Mouse (Mus musculus) erythroblast, embryonic 14.5 days (primary cell): ENCODE results near the gene Rnaseh2a. TPM values are rescaled to one million over a fixed set of nuclear protein-coding genes. Genes with fewer than 3 reads are reported as not detected.

Experiments
- H3K27me3 ChIP-seq: 2 replicates; pipeline ENCODE4 v1.6.1; 2012; ENCODE audit warnings: inconsistent platforms; ENCODE audit not compliant: control insufficient read depth
- H3K36me3 ChIP-seq: 2 replicates; pipeline ENCODE4 v1.6.1; 2012; ENCODE audit warnings: mild to moderate bottlenecking, inconsistent platforms; ENCODE audit not compliant: control insufficient read depth
- H3K4me1 ChIP-seq: 2 replicates; pipeline ENCODE4 v1.6.1; 2012; ENCODE audit warnings: inconsistent platforms; ENCODE audit not compliant: control insufficient read depth
- H3K4me3 ChIP-seq: replicated peaks from 2 replicates; pipeline ENCODE3; 2012; ENCODE audit warnings: moderate library complexity, mild to moderate bottlenecking, inconsistent platforms
- H3K9me3 ChIP-seq: 2 replicates; pipeline ENCODE4 v1.6.1; 2012; ENCODE audit warnings: low read length, inconsistent platforms, mixed read lengths; ENCODE audit not compliant: control insufficient read depth
- GATA1 ChIP-seq: IDR thresholded peaks from 2 replicates; pipeline ENCODE4 v1.6.1; 2012; ENCODE audit warnings: low read length, inconsistent platforms, mixed read lengths
- TAL1 ChIP-seq: IDR thresholded peaks from 3 replicates; pipeline ENCODE4 v1.6.1; 2012; ENCODE audit warnings: low read length, inconsistent platforms, mixed read lengths
- polyA plus RNA-seq: library from polyadenylated mRNA; stranded (reverse); fragments of >175 nt; gene quantifications from 2 replicates; pipeline ENCODE4 v1.2.3, GENCODE M21; 2012

The Rnaseh2a gene
- polyA plus RNA-seq, 1 experiment = 162 TPM

DNA sequence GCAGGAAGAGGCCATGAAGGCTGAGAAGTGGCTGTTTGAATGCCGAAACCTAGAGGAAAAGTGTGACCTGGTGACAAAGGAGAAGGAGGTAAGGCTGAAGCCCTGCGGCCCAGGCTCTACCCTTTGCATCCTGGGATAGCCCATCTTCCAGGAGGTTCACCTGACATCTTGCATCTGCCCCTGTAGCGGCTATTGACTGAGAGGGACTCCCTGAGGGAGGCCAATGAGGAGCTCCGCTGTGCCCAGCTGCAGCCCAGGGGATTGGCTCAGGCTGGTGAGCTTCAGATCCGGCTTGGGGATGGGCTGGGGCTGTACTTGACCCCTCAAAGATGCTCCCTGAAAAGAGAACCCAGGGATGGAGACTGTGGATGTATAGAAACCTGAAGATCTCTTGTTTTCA, 27.4 kb upstream of the Rnaseh2a start:
- peaks cover 13% of the 10 kb centered on the region for H3K36me3 ChIP-seq
- H3K4me1 ChIP-seq = peaks cover 15% of the 10 kb centered on the region
- TF ChIP-seq GATA1 (no peak), TAL1 (no peak)

DNA sequence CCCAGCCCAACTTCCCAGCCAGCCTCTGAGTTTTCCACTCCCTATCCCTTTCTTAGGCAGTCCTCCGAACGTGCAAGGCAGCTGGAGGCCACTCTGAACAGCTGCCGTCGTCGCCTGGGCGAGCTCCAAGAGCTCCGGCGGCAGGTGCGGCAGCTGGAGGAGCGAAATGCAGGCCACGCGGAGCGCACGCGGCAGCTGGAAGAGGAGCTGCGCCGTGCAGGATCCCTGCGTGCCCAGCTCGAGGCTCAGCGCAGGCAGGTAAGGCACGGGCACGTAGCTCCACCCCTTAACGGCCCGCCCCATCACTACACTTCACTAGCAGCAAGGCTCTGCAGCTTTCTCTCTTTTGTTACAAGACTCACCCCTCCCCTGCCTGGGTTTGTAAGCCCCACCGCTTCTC, 26.1 kb upstream of the Rnaseh2a start:
- TF ChIP-seq TAL1 (no peak), GATA1 (no peak)
- H3K36me3 ChIP-seq = peaks cover 9% of the 10 kb centered on the region; the same call in 1 of the 2 replicates
- no peak overlapping the region for H3K4me3 ChIP-seq
- H3K4me1 ChIP-seq = peaks cover 22% of the 10 kb centered on the region
- H3K27me3 ChIP-seq = no peaks in the 10 kb centered on the region
- no peaks in the 10 kb centered on the region for H3K9me3 ChIP-seq

More for the DNA sequence above, 27.4 kb upstream of the Rnaseh2a start:
- Histone ChIP-seq H3K4me3 (no peak overlapping the region), H3K9me3 (no peaks in the 10 kb centered on the region), H3K27me3 (no peaks in the 10 kb centered on the region)

GRCm38 (mm10) chr8:84994375-84994774, 24.8 kb upstream of the Rnaseh2a start:
- TF ChIP-seq GATA1 = no peak
- no peak for TF ChIP-seq TAL1
- Histone ChIP-seq H3K4me1 (peaks cover 34% of the 10 kb centered on the region), H3K36me3 (peaks cover 9% of the 10 kb centered on the region; the same call in 1 of the 2 replicates), H3K9me3 (no peaks in the 10 kb centered on the region), H3K27me3 (no peaks in the 10 kb centered on the region), H3K4me3 (no peak overlapping the region)

DNA sequence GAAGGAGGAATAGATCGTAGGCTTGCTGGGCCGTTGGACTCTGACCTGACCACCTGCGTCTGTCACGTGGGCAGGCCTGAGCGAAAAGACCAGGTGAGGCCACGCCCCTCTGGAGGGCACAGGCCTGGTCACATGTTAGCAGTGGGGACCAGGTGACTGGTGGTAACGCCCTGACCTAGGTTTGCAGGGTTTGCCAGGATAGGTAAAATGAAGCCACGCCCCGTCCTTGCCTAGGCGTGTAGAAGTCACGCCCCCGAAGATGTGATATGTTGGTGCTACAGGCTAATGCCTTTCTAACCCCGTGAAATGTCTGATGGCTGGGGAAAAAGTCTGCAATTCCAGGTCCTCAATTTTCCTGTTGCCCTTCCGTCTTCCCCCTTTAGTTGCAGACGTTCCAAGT, 21.3 kb upstream of the Rnaseh2a start:
- H3K9me3 ChIP-seq = no peaks in the 10 kb centered on the region
- H3K27me3 ChIP-seq = no peaks in the 10 kb centered on the region
- TF ChIP-seq GATA1 (no peak), TAL1 (no peak)
- peaks cover 45% of the 10 kb centered on the region for H3K4me1 ChIP-seq
- peak overlapping the region; percentile 75 for H3K4me3 ChIP-seq
- peaks cover 6% of the 10 kb centered on the region; the same call in 1 of the 2 replicates for H3K36me3 ChIP-seq

DNA sequence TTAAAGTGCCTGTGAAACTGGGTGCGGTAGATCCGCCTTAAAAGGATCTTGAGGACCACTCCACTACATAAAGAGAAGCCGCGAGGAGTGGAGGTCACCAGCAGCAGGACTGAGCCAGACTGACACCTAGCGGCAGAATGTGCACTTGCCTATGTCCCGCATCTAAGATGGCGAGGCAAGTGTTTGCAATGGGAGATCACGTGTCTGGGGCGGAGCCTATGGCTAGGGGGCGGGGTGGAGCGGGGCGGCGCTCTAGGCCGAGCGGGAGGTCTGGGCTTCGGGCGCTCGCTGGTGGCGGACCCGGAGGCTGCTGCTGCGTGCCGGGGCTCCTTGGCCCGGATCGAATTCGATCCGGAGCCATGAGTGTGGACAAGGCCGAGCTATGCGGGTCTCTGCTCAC, 20.8 kb upstream of the Rnaseh2a start, which contains the start of gene Hook2:
Hook2 (plus strand) TSS at position 255 of the 400 bp plus-strand sequence.
- H3K27me3 ChIP-seq = no peaks in the 10 kb centered on the region
- peaks cover 3% of the 10 kb centered on the region; the same call in 1 of the 2 replicates for H3K36me3 ChIP-seq
- TF ChIP-seq TAL1 = no peak
- TF ChIP-seq GATA1 = no peak
- no peaks in the 10 kb centered on the region for H3K9me3 ChIP-seq
- H3K4me3 ChIP-seq = peak within 1 kb of the TSS; percentile 75
- peaks cover 50% of the 10 kb centered on the region for H3K4me1 ChIP-seq

DNA sequence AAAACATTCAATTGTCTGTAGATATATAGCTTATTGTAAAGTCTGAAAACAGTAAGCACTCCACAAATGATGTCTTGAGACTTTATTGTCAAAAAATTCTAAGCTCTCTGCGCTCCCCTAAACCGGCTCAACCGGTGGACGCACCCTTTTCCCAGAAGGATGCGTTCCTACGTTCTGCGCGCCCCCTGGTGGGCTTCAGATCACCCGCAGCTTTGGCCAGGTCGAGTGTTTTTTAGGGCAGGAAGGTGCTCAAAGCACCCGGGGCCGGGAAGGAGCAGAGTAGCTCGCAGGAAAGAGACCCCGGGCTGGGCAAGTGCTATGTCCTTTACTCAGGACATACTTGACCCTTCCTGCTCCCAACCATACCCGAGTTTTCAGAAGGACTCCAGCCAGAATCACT, 20.2 kb upstream of the Rnaseh2a start:
- TF ChIP-seq TAL1 (no peak), GATA1 (no peak)
- peaks cover 55% of the 10 kb centered on the region for H3K4me1 ChIP-seq
- H3K4me3 ChIP-seq = peak overlapping the region; percentile 75
- peaks cover under 1% of the 10 kb centered on the region; the same call in 1 of the 2 replicates for H3K36me3 ChIP-seq
- H3K27me3 ChIP-seq = no peaks in the 10 kb centered on the region
- no peaks in the 10 kb centered on the region for H3K9me3 ChIP-seq

- Histone ChIP-seq H3K9me3 (no peaks in the 10 kb centered on the region), H3K4me1 (peaks cover 60% of the 10 kb centered on the region), H3K4me3 (peak overlapping the region; percentile 75), H3K27me3 (no peaks in the 10 kb centered on the region), H3K36me3 (no peaks in the 10 kb centered on the region)
- TF ChIP-seq GATA1 (no peak), TAL1 (peak; percentile 37; the same call in 2 of the 3 replicates)
Measured at GRCm38 (mm10) chr8:84989311-84989731, 19.8 kb upstream of the Rnaseh2a start.

- TF ChIP-seq TAL1 (no peak), GATA1 (no peak)
- peaks cover 71% of the 10 kb centered on the region for H3K4me1 ChIP-seq
- H3K9me3 ChIP-seq = no peaks in the 10 kb centered on the region
- no peak overlapping the region for H3K4me3 ChIP-seq
- no peaks in the 10 kb centered on the region for H3K27me3 ChIP-seq
- no peaks in the 10 kb centered on the region for H3K36me3 ChIP-seq
Measured at GRCm38 (mm10) chr8:84987903-84988302, 18.3 kb upstream of the Rnaseh2a start.

DNA sequence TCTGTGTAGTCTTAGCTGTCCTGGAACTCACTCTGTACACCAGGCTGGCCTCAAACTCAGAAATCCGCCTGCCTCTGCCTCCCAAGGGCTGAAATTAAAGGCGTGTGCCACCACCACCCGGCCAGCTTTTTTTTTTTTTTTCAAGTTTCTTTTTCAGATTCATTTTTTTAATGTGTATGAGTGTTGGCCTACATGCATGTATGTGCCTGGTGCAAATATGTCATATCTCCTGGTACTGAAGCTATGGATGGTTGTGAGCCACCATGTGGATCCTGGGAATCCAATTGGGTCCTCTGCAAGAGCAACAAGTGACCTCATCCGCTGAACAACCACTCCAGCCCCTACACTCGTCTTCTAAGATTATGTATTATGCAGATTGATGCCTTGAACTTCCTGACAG, 17.8 kb upstream of the Rnaseh2a start:
- Histone ChIP-seq H3K9me3 (no peaks in the 10 kb centered on the region), H3K27me3 (no peaks in the 10 kb centered on the region), H3K4me3 (no peak overlapping the region), H3K4me1 (peaks cover 76% of the 10 kb centered on the region), H3K36me3 (no peaks in the 10 kb centered on the region)
- TF ChIP-seq GATA1 (no peak), TAL1 (no peak)
